Mouse (Mus musculus) right cerebral cortex, adult 2 months (tissue): ENCODE data around the gene Clmp.
A peak's percentile ranks its signal among the peaks of the same experiment; 100 is the strongest.

Experiments used
- DNase-seq, 2 experiments: peaks; one replicate each; pipeline ENCODE4 v3.0.0; 2021 to 2022; ENCODE audit warnings: low spot score in 2 of 2

Clmp gene

DNA sequence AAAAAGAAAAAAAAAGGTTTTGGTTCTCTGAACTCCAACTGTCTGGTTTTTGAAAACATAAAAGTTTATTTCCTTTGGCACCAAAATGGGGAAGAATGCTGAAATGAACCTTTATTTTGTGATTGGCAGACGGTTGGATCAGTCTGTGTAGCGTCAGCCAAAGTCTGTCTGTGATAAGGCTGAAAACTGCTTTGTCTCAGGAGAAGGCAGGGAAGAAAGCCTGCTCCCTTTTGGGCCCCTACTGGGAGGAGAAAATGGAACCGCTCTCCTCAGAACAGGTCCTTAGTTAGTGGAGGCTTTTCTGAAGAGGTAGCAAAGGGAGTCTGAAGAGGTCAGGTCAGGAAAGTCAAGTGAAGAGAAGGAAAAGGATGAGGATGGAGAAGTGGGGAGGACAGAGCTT is 7.3 kb downstream of the Clmp start:
- no peak for DNase-seq

- peak in 1 of 2 experiments; percentile 25 for DNase-seq
Observed at GRCm38 (mm10) chr9:40693768-40694167, 8.0 kb downstream of the Clmp start.

- DNase-seq: no peak
Observed at GRCm38 (mm10) chr9:40694284-40694683, 8.5 kb downstream of the Clmp start.

DNA sequence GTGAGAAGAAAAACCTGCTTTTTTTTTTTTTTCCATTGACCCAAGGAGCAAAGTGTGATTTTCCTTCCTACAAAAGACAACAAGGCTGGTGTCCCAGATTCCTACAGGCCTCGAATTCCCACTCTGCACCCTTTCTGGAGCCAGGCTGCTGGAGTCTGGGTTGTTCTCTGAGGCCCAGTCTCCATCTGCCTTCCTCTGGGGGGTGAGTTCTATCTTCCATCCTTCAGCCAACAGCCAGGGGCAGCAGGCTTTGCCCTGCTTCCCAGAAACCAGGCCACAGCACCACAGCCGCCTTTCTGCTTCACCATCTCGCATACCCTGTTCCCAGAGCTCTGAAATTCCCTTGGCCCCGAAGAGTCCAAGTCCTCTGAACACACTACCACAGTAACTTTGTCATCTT is 10.3 kb downstream of the Clmp start:
- DNase-seq: no peak

DNA sequence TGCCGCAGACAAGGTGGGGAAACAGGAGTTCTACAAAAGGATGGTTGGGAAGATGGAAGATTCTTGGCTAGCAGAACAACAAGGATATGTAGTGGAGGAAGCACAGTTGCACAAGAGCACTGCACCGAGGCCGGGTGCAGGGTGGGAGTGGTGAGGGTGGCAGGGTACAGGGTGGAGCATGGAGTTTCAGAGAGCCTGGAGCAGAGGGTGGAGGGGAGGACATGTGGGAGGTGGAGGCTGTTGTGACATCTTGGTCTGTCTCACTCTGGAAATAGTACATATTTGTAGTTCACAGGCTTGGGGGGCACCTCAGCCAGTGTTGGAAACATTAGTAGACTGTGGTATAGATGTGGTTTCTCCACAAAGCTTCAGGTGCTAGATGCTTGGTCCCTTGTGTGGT is 13.4 kb downstream of the Clmp start:
- DNase-seq: no peak

- DNase-seq: no peak
Observed at GRCm38 (mm10) chr9:40700253-40700652, 14.5 kb downstream of the Clmp start.

DNA sequence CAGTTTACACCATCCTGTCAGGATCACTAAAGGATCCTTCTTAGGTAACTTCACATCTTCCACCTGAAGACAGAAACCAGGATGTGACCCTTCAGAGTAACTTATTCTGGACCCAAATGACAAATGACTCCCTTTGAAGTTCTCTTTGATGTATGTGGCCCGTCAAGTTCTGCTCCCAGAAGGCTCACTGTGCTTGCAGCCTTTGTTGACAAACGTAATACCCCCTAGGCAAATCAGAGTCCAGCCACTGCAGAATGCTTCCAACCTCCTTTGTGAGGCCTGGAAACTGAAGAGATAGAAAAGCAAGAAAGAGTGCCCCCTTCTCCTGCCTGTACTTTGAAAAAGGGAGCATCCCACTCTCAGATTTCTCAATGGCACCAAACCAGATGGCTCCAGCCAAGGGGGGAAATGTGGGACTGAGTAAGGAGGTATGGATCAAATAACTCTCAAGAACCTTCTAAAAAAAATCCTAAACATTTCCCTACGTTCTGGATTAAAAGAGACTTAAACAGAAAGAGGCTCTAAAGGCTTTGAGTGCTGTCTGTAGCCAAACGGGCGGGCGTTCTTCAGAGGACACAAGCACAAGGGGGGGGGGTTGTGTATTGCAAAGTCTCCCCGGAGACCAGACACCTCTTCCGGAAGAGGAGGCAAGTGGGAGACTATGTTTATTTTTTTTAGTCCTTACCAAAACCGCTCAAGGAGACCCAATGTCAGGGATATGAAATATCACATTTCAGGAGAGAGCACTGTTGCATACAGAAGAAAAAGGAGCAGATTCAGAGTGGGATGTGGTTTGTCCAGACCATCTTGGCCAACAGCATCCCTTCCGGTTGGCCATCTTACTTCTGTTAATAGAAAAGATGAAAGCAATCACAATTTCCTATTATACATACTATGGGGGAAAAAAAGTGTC is 18.9 kb downstream of the Clmp start:
- no peak for DNase-seq

DNA sequence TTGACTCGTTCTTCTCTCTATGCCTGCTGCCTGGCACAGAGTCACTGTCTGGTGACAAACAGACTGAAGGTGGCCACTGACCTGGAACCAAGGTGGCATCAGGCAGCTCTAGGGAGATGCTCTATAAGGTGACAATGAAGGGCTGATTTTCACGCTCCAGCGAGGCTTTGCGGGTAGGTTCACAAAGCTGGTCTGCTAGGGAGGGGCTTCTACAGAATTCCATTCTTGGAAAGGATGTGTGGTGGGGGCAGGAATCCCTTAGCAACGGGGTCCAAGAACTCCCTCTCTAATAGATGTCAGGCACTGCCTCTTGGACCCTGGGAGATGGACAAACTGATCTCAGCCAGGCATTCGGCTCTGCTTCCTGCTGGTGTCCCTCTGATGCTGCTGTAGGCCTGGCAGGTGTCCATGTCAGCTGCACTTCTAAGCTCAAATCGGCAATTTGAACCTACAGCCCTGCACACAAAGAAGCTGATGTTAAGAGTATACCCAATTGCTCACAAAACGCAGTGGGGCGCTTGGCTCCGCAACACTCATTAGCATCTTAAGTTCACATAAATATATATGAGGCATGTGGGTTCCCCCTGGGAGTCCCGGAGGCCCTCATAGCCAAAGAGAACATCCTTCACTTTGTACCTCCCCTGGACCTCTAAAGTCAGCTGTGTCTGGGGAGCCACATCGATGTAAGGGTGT is 22.8 kb downstream of the Clmp start:
- no peak for DNase-seq

DNA sequence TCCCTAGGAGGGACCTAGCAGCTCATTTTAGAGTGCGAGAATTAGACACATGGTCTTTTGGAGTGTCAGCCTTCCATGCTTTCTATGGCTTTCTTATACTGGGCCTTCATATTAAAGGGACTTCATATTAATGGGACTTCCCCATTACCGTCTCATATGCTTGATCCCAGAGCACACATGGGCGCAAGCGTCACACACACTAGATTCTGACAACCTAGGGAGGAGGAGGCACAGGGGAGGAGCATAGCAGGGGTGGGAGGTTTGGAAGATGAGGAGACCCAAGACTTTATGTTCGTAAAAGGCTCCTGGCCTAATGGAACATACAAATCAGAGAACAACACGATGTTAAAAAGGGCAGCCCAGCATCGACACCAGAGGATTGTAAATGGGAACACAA is 23.4 kb downstream of the Clmp start:
- no peak for DNase-seq

DNA sequence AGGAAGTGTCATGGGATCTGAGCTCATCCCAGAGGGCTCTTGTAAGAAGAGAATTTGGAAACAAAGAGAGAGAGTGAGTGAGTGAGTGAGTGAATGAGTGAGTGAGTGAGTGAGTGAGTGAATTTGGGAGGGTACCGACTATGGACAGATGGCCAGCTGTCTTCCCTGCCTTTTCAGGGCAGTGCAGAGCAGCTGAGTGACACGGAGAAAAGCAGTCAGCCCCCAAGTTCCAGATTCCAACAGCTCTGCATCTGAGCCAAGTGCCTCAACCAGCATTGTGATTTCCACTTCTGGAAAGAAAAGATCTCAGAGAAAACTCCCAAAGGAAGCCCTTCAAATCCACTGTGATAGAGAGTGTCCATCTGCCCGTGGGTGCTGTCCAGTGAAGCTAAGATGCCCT is 23.8 kb downstream of the Clmp start:
- DNase-seq: no peak

DNA sequence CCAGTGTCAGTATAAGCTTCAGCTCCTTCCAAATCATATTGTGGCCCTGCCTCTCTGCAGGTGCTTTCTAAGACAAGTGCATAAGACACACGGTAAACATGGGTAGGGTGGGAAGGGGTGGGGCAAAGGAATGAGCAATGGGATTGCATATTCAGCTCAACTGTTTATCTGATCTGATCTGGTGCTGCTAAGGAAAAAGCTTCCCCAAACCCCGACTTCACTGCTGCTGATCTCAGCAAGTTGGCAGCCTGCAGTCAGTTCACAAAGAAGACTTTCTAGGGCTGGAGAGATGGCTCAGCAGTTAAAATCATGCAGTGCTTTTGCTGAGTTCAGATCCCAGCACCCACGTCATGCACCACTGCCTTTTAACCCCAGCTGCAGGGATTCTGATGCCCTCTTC is 24.2 kb downstream of the Clmp start:
- DNase-seq: no peak

- DNase-seq: no peak
Observed at GRCm38 (mm10) chr9:40711654-40712053, 25.9 kb downstream of the Clmp start.

DNA sequence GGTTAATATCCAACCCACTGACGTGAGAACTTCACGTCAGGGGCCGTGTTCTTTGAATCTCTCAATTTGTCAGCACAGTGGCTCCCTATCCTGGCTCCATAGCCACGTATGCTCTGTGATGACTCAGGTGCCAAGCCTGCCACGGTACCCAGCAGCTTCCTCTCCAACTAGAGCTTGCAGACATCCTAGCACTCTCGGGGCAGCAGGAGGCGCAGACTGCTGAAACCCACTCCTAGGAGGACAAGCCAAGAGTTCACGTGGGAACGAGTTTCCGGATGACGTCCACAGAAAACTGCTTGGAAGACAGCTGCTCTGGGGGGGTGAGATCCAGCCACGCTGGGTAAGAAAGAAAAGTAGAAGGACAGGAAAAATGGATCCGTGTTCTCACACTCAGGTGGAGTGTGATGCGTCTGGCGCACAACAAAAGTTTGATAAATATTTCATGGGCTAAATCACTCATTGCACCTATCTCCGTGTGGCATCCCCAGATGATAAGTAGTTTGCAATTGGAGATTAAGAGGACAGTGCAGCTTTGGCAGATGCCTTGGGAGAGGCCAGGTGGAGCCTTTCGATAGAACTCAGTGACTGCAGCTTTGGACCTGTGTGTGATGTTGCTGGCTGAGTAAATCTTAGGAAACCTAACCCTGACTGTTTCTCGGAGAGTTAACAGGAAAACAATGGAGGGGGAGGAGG is 31.6 kb downstream of the Clmp start:
- DNase-seq: peak; percentile 48 to 56

GRCm38 (mm10) chr9:40717875-40718185 is 32.1 kb downstream of the Clmp start:
- DNase-seq: no peak

GRCm38 (mm10) chr9:40720881-40721280 is 35.1 kb downstream of the Clmp start:
- DNase-seq: no peak

DNA sequence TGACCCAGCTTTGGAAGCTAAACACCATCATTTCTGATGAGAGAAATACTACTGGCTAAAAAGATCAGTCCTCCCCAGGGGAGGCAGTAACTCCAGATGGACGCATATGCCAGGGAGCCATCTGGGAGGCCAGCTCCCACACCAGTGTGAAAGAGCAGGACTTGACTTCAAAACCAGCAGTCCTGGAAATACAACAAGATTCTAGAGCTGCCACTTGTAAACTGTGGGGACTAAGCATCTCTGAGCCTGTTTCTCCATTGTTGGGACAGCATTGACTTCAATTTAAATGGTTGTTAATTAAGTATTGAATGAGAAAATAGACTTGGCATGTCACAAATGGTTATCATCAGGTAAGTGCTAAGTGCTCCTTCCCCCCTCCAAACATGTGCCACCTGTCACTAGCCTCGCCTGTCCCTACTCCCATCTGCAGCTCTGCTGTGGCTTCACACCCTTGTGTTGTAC is 37.6 kb downstream of the Clmp start:
- DNase-seq: no peak

DNA sequence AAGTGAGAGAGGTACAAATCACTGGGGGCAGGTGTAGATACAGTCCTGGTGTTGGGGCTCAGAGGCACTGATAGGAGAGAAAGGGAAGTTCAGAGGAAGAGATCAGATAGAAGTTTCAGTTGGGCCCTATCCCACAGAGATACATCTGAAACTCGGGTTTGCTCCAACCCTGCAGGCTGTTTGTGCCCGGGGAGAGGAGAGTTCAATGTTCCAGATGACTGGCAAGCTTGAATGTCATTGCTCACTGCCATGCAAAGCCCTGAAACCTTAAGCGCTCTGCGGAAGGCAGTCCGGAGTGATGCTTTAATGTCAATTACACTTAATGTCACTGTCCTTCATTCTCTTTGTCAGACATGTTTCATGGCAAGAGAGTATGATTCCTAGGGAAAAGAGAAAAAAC is 39.2 kb downstream of the Clmp start:
- DNase-seq: no peak

DNA sequence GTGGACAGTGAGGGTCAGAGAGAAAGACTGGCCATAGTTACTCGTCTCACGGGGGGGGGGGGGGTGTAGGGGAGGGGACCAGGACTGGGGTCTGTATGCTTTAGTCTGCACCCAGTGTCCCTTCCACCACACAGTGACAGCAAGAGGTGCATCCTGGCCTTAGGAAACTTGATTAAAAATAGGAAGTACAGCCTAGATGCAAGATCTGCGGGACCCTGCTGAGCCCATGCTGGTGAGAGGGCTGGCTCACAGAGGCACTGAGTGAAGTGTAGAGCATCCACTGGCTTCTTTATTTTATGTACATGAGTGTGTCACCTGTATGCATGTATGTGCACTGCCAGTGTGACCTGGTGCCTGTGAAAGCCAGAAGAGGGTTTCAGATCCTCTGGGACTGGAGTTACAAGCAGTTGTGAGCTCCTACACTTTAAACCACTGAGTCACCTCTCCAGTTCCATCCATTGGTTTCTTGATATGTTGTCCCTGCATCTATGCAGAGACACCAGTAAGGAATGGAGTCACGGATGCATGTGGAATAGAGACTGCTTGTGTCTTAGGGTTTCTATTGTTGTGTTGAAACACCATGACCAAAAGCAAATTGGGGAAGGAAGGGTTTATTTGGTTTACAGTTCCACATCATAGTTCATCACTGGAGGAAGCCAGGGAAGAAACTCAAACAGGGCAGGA is 41.5 kb downstream of the Clmp start:
- no peak for DNase-seq

- no peak for DNase-seq
Observed at GRCm38 (mm10) chr9:40727824-40728495, 42.2 kb downstream of the Clmp start.

DNA sequence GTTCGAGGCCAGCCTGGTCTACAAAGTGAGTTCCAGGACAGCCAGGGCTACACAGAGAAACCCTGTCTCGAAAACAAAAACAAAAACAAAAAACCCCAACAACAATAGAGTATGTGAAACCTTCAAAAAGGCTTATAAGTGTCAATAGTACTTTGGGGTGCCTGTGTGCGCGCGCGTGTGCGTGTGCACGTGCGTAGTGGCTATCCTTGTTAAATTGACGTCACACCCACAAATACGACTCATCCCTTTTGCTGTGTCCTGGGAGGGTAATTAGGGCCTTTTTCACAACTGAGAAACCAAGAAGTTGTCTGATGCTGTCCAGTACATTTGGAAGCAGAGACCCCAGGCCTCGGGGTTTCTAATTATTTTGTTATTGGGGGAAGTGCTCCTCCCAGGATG is 44.5 kb downstream of the Clmp start:
- DNase-seq: no peak
